Mouse (Mus musculus) CH12.LX (cell line): ENCODE data around the gene Smyd4. TPM values are rescaled to one million over a fixed set of nuclear protein-coding genes. Genes with fewer than 3 reads are reported as not detected.

Experiments used
- DNase-seq: peaks from one replicate; pipeline ENCODE4 v3.0.0-alpha.2; 2013; ENCODE audit errors: extremely low read depth
- H3K27ac ChIP-seq: 2 replicates; pipeline ENCODE4 v1.5.1; 2012; ENCODE audit warnings: low read depth, mild to moderate bottlenecking, control low read depth, moderate library complexity; ENCODE audit not compliant: insufficient read depth
- H3K27me3 ChIP-seq: replicated peaks from 2 replicates; pipeline ENCODE3; 2012; ENCODE audit warnings: inconsistent platforms
- H3K36me3 ChIP-seq, 2 experiments: replicated peaks in 1 of 2; 2 replicates each; pipeline versions ENCODE3 to v1.6.1; 2012; ENCODE audit warnings: inconsistent platforms in 1 of 2, low read length in 1 of 2, mild to moderate bottlenecking in 1 of 2, mixed read lengths in 1 of 2, moderate library complexity in 1 of 2; ENCODE audit not compliant: control insufficient read depth in 1 of 2, insufficient read depth in 1 of 2
- H3K4me1 ChIP-seq, 2 experiments: 2 replicates each; pipeline ENCODE4 v1.6.1; 2012; ENCODE audit warnings: inconsistent platforms in 1 of 2, moderate library complexity in 1 of 2; ENCODE audit not compliant: insufficient read depth in 2 of 2, control insufficient read depth in 1 of 2
- H3K4me2 ChIP-seq: 2 replicates; pipeline ENCODE4 v1.6.1; 2012; ENCODE audit warnings: low read depth, mild to moderate bottlenecking, control low read depth; ENCODE audit not compliant: poor library complexity, insufficient read depth, severe bottlenecking
- H3K4me3 ChIP-seq, 3 experiments: fragments of 150-350 bp in 1 of 3; sonication (generic) in 1 of 3; replicated peaks in 1 of 3; 2 replicates each; pipeline versions ENCODE3 to v1.5.1; 2011 to 2012; ENCODE audit warnings: low read depth in 2 of 3, low read length in 2 of 3, mild to moderate bottlenecking in 2 of 3, moderate library complexity in 2 of 3, control low read depth in 1 of 3, improper control_type of control experiment in 1 of 3, inconsistent platforms in 1 of 3, mixed read lengths in 1 of 3; ENCODE audit not compliant: poor library complexity in 1 of 3
- H3K79me2 ChIP-seq: replicated peaks from 2 replicates; pipeline ENCODE4 v1.6.1; 2012; ENCODE audit warnings: mild to moderate bottlenecking, moderate library complexity; ENCODE audit not compliant: control insufficient read depth, poor library complexity, insufficient read depth, severe bottlenecking; ENCODE audit errors: extremely low read depth
- H3K9ac ChIP-seq: 2 replicates; pipeline ENCODE4 v1.6.1; 2012; ENCODE audit warnings: low read depth, mild to moderate bottlenecking, control low read depth, moderate library complexity; ENCODE audit not compliant: insufficient read depth
- H3K9me3 ChIP-seq: replicated peaks from 2 replicates; pipeline ENCODE3; 2012; ENCODE audit warnings: low read length, inconsistent platforms, mixed read lengths
- CHD1 ChIP-seq: IDR thresholded peaks from 2 replicates; pipeline ENCODE4 v1.6.1; 2012; ENCODE audit warnings: low read depth, low read length, improper control_type of control experiment, inconsistent platforms
- E2F4 ChIP-seq: IDR thresholded peaks from 2 replicates; pipeline ENCODE4 v1.6.1; 2011; ENCODE audit warnings: low read depth, low read length, improper control_type of control experiment; ENCODE audit not compliant: insufficient replicate concordance
- ELF1 ChIP-seq: IDR thresholded peaks from 2 replicates; pipeline ENCODE4 v1.6.1; 2014; ENCODE audit warnings: low read depth, mild to moderate bottlenecking, inconsistent platforms, low read length, improper control_type of control experiment
- EP300 ChIP-seq: IDR thresholded peaks from 2 replicates; pipeline ENCODE4 v1.6.1; 2011; ENCODE audit warnings: low read length, improper control_type of control experiment
- GABPA ChIP-seq: IDR thresholded peaks from 2 replicates; pipeline ENCODE4 v1.6.1; 2012; ENCODE audit warnings: low read depth, low read length, improper control_type of control experiment, inconsistent platforms; ENCODE audit not compliant: insufficient replicate concordance
- IRF4 ChIP-seq: IDR thresholded peaks from 2 replicates; pipeline ENCODE4 v1.6.1; 2014; ENCODE audit warnings: low read depth, mild to moderate bottlenecking, inconsistent platforms, low read length, improper control_type of control experiment
- JUN ChIP-seq: IDR thresholded peaks from 2 replicates; pipeline ENCODE4 v1.6.1; 2011; ENCODE audit warnings: low read depth, mild to moderate bottlenecking, low read length, improper control_type of control experiment, moderate library complexity; ENCODE audit not compliant: insufficient read depth
- JUND ChIP-seq: conservative IDR thresholded peaks from 2 replicates; pipeline ENCODE4 v1.6.1; 2011; ENCODE audit warnings: low read depth, low read length, improper control_type of control experiment
- KAT2A ChIP-seq: IDR thresholded peaks from 2 replicates; pipeline ENCODE4 v1.6.1; 2012; ENCODE audit warnings: low read length, improper control_type of control experiment, inconsistent platforms; ENCODE audit not compliant: insufficient replicate concordance
- MAFK ChIP-seq: IDR thresholded peaks from 2 replicates; pipeline ENCODE4 v1.6.1; 2011; ENCODE audit warnings: low read length, improper control_type of control experiment; ENCODE audit not compliant: insufficient replicate concordance
- MAX ChIP-seq: IDR thresholded peaks from 2 replicates; pipeline ENCODE4 v1.6.1; 2011; ENCODE audit warnings: low read length, improper control_type of control experiment
- MEF2A ChIP-seq: IDR thresholded peaks from 2 replicates; pipeline ENCODE4 v1.6.1; 2014; ENCODE audit warnings: low read depth, mild to moderate bottlenecking, inconsistent platforms, low read length, improper control_type of control experiment, borderline replicate concordance
- NRF1 ChIP-seq: IDR thresholded peaks from 2 replicates; pipeline ENCODE4 v1.6.1; 2014; ENCODE audit warnings: low read depth, mild to moderate bottlenecking, inconsistent platforms, low read length, improper control_type of control experiment, moderate library complexity
- PAX5 ChIP-seq: IDR thresholded peaks from 2 replicates; pipeline ENCODE4 v1.6.1; 2012; ENCODE audit warnings: low read length, inconsistent platforms, mixed read lengths
- RAD21 ChIP-seq: IDR thresholded peaks from 2 replicates; pipeline ENCODE4 v1.6.1; 2011; ENCODE audit warnings: low read depth, mild to moderate bottlenecking, low read length, improper control_type of control experiment, moderate library complexity
- SMC3 ChIP-seq: IDR thresholded peaks from 2 replicates; pipeline ENCODE4 v1.6.1; 2011; ENCODE audit warnings: low read depth, low read length, improper control_type of control experiment
- ZMIZ1 ChIP-seq: IDR thresholded peaks from 2 replicates; pipeline ENCODE4 v1.6.1; 2012; ENCODE audit warnings: low read depth, mild to moderate bottlenecking, inconsistent platforms, low read length, improper control_type of control experiment
- dilution Hi-C: fragments of 300-500 bp; cut with MboI; formaldehyde crosslinking; loops from 2 replicates; pipeline ENCODE4 v1.14.3; 2020; ENCODE audit warnings: low sequenced_read_pairs; ENCODE audit not compliant: extremely low pct_unique_long_range_greater_than_20kb, extremely low pct_ligation_motif_present
- in situ Hi-C: fragments of 300-500 bp; cut with MboI; formaldehyde crosslinking; loops from 3 replicates; pipeline ENCODE4 v1.14.3; 2019; ENCODE audit warnings: low sequenced_read_pairs, low pct_ligation_motif_present, low pct_unique_long_range_greater_than_20kb, mixed read lengths
- polyA plus RNA-seq: library from polyadenylated mRNA; unstranded; fragments of >175 nt; gene quantifications from 2 replicates; pipeline ENCODE4 v1.2.1, GENCODE M21; 2012; ENCODE audit warnings: low read depth; ENCODE audit not compliant: insufficient read length
- total RNA-seq, 2 experiments: library from RNA; depleted of rRNA; stranded (reverse); fragments of 300-350 nt in 1 of 2; fragments of >200 nt in 1 of 2; gene quantifications; 2 replicates each; pipeline ENCODE4 v1.2.3; 2012 to 2014

The Smyd4 gene
- total and polyA plus RNA-seq, 3 experiments = 11.8 to 15.4 (median 13.9) TPM

GRCm38 (mm10) chr11:75441034-75441433, 92.8 kb downstream of the Smyd4 start:
- Histone ChIP-seq H3K27ac (no peak overlapping the region), H3K4me3 (no peak overlapping the region), H3K4me2 (no peak overlapping the region), H3K4me1 (peaks cover 8 to 14% of the 10 kb centered on the region in 2 experiments; a peak in 3 of 4 replicates), H3K36me3 (peaks cover 38 to 53% of the 10 kb centered on the region in 2 experiments), H3K27me3 (no peaks in the 10 kb centered on the region), H3K9me3 (no peaks in the 10 kb centered on the region), H3K9ac (no peak overlapping the region), H3K79me2 (no peaks in the 10 kb centered on the region)
- dilution Hi-C loops (no loop called here), in situ Hi-C loops (no loop called here)
- no peak for DNase-seq
- TF ChIP-seq RAD21 (no peak), GABPA (no peak), E2F4 (no peak), EP300 (peak; percentile 56), MAFK (no peak), IRF4 (peak; percentile 54; the same call in 1 of the 2 replicates), KAT2A (no peak), JUN (no peak)

- Histone ChIP-seq H3K27me3 (no peaks in the 10 kb centered on the region), H3K9ac (no peak overlapping the region), H3K4me1 (peaks cover 8 to 13% of the 10 kb centered on the region in 2 experiments; a peak in 3 of 4 replicates), H3K79me2 (no peaks in the 10 kb centered on the region), H3K9me3 (no peaks in the 10 kb centered on the region), H3K36me3 (peaks cover 38 to 59% of the 10 kb centered on the region in 2 experiments), H3K27ac (no peak overlapping the region)
- in situ Hi-C loops (no loop called here), dilution Hi-C loops (no loop called here)
- TF ChIP-seq MAX = no peak
- no peak for TF ChIP-seq MEF2A
- no peak for TF ChIP-seq SMC3
- TF ChIP-seq ELF1 = no peak
- TF ChIP-seq CHD1 = no peak
- TF ChIP-seq ZMIZ1 = no peak
- no peak for TF ChIP-seq PAX5
- TF ChIP-seq JUND = no peak
- no peak for TF ChIP-seq NRF1
- TF ChIP-seq, all 38 proteins: peak for 0
- H3K4me2 ChIP-seq = no peak overlapping the region
- DNase-seq = no peak
- no peak overlapping the region for H3K4me3 ChIP-seq
Measured at GRCm38 (mm10) chr11:75441601-75442000, 93.4 kb downstream of the Smyd4 start.
